Mouse (Mus musculus) neural tube, embryonic 12.5 days (tissue): Measurements from ENCODE around the gene BC029722. TPM values are rescaled to one million over a fixed set of nuclear protein-coding genes. Genes with fewer than 3 reads are reported as not detected.
A peak's percentile ranks its signal among the peaks of the same experiment; 100 is the strongest.

Source experiments
- ATAC-seq: fragments of 200-750 bp; cut with Nextera tagmentation; 2 replicates; pipeline ENCODE4 v1.8.0; 2017; ENCODE audit warnings: low read depth, mild to moderate bottlenecking, moderate TSS enrichment, moderate library complexity; ENCODE audit not compliant: low FRiP score
- H3K27ac ChIP-seq: fragments of 300-500 bp; sonication (generic); 2 replicates; pipeline ENCODE4 v1.5.1; 2016
- H3K27me3 ChIP-seq: fragments of 300-500 bp; sonication (generic); replicated peaks from 2 replicates; pipeline ENCODE4 v1.6.1; 2016; ENCODE audit warnings: mild to moderate bottlenecking
- H3K36me3 ChIP-seq: fragments of 300-500 bp; sonication (generic); 2 replicates; pipeline ENCODE4 v1.6.1; 2016; ENCODE audit warnings: mild to moderate bottlenecking
- H3K4me1 ChIP-seq: fragments of 300-500 bp; sonication (generic); 2 replicates; pipeline ENCODE4 v1.6.1; 2016
- H3K4me2 ChIP-seq: fragments of 300-500 bp; sonication (generic); replicated peaks from 2 replicates; pipeline ENCODE4 v1.6.1; 2016; ENCODE audit warnings: mild to moderate bottlenecking
- H3K4me3 ChIP-seq: fragments of 300-500 bp; sonication (generic); 2 replicates; pipeline ENCODE4 v1.5.1; 2016
- H3K9ac ChIP-seq: fragments of 300-500 bp; sonication (generic); 2 replicates; pipeline ENCODE4 v1.6.1; 2016; ENCODE audit warnings: mild to moderate bottlenecking
- H3K9me3 ChIP-seq: fragments of 300-500 bp; sonication (generic); 2 replicates; pipeline ENCODE4 v1.6.1; 2016; ENCODE audit warnings: mild to moderate bottlenecking
- WGBS: fragments of 180-500 bp; shearing (Covaris S2); methylation state at CpG from one replicate; pipeline ENCODE4 v1.1.7; 2016; 5-methylcytosine and 5-hydroxymethylcytosine counted together
- polyA plus RNA-seq: library from polyadenylated mRNA; unstranded; fragments of >200 nt; fragmentation: Nextera tagmentation; extraction: Ambion mirVana; gene quantifications from 2 replicates; pipeline ENCODE4 v1.2.1, GENCODE M21; 2016

The BC029722 gene
- polyA plus RNA-seq, 1 experiment from 2014 or later = 20.8 TPM

DNA sequence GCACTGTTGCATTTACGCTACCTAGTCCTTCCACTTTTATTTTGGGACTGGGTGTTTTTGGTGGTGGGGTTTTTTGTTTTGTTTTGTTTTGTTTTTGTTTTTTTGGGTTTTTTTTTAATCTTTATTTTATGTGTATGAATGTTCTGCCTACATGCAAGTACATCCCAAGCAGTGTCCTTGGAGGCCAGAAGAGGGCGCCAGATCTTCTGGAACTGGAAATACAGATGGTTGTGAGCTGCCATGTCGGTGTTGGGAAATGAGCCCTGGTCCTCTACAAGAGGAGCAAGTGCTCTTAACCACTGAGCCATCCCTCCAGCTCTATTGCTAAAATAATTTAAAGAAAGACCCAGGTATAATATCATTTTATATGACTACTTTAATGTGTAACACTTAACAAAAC lies 16.5 kb downstream of the BC029722 start:
- no peak for ATAC-seq
- 53% methylated on average over 3 of the region's 3 CpGs for WGBS

DNA sequence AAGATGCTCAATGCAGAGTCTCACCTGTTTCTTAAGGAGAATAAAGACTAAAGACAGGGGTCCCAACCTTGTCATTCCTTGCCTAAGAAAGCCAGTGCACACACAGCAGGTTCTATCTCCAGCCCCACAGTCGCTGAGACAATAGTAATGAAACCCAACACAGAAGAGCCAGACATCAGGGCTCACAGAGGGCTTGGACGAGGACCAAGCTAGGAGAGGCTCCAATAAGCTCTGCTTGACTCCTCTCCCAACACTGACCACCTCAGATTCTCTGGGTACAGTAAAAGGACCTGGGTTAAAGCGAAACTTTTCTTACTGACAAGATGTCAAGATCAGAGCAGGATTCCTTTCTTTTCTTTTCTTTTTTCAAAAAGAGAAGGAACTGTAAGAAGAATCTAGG lies 20.6 kb downstream of the BC029722 start:
- no peak overlapping the region for H3K27ac ChIP-seq
- H3K27me3 ChIP-seq = no peaks in the 10 kb centered on the region
- no peak overlapping the region for H3K4me2 ChIP-seq
- no peaks in the 10 kb centered on the region for H3K9me3 ChIP-seq
- 56% methylated on average over 3 of the region's 3 CpGs for WGBS
- H3K9ac ChIP-seq = no peak overlapping the region
- H3K4me3 ChIP-seq = no peak overlapping the region
- H3K36me3 ChIP-seq = peaks cover 16% of the 10 kb centered on the region; the same call in 1 of the 2 replicates
- no peak for ATAC-seq
- H3K4me1 ChIP-seq = no peaks in the 10 kb centered on the region

More for the DNA sequence above, 16.5 kb downstream of the BC029722 start:
- no peak overlapping the region for H3K27ac ChIP-seq
- H3K4me1 ChIP-seq = peaks cover 5% of the 10 kb centered on the region; the same call in 1 of the 2 replicates
- H3K27me3 ChIP-seq = no peaks in the 10 kb centered on the region
- no peak overlapping the region for H3K4me3 ChIP-seq
- no peaks in the 10 kb centered on the region for H3K9me3 ChIP-seq
- H3K9ac ChIP-seq = no peak overlapping the region
- H3K4me2 ChIP-seq = no peak overlapping the region
- H3K36me3 ChIP-seq = peaks cover 15% of the 10 kb centered on the region; the same call in 1 of the 2 replicates

DNA sequence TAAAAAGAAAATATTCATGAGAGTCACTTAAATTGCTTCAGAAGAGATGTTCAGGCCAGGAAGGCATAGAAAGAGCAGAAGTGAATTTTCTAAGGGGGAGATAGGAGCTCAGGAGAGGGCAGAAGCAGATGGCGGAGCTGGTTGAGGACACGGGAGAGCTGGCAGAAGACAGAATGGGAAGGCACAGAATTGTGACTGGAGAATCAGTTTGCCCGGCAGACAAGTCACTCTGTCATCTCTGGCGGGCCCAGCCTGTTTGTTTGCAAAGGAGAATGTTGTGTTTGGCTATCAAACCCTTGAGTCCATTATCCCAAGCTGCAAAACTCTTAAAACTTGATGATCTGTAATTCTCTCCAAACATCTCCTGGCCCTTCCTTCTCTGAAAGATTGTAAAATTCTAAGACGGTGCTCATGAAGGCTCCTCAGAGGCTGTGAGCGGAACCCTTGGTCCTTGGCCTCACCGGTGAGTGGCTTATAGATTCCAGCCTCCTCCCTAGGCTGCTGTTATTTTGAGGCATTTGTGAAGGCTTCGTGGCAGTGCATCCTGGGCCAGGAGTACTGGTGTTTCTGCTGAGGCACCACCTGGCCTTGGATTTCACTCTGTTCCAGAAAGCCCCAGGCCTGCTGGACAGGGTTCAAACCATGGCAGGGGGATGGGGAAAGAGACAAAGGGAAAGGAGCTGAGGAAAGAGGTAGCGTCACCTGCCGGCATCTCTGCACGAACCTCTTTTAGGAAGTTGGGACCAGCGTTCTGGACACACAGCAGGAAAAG lies 24.4 kb downstream of the BC029722 start:
- no peak overlapping the region for H3K9ac ChIP-seq
- H3K4me1 ChIP-seq = no peaks in the 10 kb centered on the region
- no peak overlapping the region for H3K27ac ChIP-seq
- peaks cover 7% of the 10 kb centered on the region; the same call in 1 of the 2 replicates for H3K36me3 ChIP-seq
- no peaks in the 10 kb centered on the region for H3K9me3 ChIP-seq
- H3K27me3 ChIP-seq = no peaks in the 10 kb centered on the region
- no peak for ATAC-seq
- H3K4me3 ChIP-seq = no peak overlapping the region
- WGBS = 90% methylated on average over 12 of the region's 12 CpGs
- no peak overlapping the region for H3K4me2 ChIP-seq

DNA sequence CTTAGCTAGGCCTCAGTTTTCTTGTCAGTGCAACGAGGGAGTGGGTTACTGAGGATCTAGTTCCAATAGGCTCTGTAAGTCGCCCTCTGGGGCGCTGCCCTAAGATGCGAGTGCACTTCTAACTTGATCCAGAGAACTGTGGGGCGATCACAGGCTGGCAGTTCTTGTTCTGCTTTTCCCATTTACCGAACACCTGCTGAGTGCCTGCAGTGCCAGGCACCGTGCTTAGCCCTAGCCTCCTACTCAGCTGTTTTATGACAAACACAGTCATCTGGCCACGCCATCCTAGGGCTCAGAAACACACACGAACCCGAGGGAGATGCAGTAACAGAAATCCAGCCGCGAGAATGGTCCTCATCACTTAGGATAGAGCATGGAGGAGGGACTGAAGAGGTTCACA lies 26.3 kb downstream of the BC029722 start:
- Histone ChIP-seq H3K36me3 (0 out of 2 replicates have a peak, but pooled peaks cover 4% of the 10 kb centered on the region), H3K4me3 (no peak overlapping the region), H3K9me3 (no peaks in the 10 kb centered on the region), H3K4me2 (0 out of 2 replicates have a peak overlapping the region, but pooled peaks have one; percentile 26), H3K27ac (no peak overlapping the region), H3K9ac (no peak overlapping the region), H3K27me3 (no peaks in the 10 kb centered on the region), H3K4me1 (no peaks in the 10 kb centered on the region)
- ATAC-seq = no peak
- WGBS = 33% methylated on average over 12 of the region's 12 CpGs

DNA sequence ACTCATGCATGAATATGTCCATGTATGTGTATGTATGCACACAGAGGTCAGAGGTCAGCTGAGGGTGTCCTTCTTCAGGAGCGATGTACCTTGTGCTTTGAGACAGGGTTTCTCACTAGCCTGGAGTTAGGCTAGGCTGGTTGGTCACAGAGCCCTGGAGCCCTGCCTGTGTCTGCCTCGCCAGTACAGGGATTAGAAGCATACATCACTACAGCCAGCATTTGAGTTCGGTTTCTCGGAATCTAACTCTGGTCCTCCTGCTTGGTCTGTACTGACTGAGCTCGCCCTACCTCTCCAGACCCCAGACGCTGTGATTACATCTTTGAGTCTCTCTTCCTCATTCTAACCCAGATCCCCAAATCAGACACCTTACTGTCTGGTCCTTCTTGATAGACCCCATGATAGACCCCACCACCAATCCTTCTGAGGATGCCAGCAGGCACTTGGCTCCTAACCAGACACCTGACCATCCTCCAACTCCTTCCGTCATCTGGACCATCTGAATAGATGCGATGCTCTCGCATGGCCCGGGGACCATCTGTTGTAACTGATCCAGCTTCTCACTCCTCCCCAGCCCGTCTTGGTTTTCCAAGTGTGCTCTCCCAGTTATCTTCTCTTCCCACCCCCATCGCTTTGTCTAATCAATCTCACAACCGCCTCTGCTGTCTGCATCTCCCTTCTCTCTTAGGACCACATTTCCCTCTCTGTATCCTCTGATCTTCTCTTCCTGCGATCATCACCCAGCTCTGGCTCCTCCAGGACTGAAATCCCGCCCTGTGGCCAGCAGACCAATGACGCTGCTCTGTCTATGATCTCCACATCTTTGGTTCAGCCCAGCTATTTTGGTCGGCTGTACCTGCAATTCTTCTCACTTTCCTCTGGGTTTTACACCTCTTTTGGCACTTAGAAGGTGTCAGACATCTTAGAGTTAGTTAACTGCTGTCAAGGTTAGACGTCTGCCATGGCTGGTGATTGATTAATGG lies 31.0 kb downstream of the BC029722 start:
- WGBS = 72% methylated on average over 18 of the region's 18 CpGs
- H3K9ac ChIP-seq = no peak overlapping the region
- no peak overlapping the region for H3K4me2 ChIP-seq

DNA sequence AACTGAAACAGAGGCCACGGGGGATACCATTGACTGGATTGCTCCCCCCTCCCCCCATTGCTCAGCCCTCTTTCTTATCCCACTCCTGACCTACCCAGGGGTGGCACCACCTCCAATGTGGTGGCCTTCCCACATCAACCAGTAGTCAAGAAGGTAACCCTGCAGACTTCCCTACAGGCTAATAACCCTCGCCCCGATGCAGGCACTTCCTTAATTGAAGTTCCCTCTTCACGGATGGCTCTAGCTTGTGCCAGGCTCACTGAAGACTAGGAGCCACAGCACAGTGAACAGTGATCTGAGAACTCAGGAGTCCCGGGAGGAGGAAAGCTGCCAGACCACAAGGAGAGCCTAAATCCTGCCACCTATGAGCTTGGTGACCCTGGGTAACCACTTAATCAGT lies 32.3 kb downstream of the BC029722 start:
- no peak for ATAC-seq
- 78% methylated on average over 5 of the region's 5 CpGs for WGBS
- Histone ChIP-seq H3K27me3 (no peaks in the 10 kb centered on the region), H3K9me3 (no peaks in the 10 kb centered on the region), H3K4me1 (no peaks in the 10 kb centered on the region; the same call in 1 of the 2 replicates), H3K9ac (no peak overlapping the region), H3K27ac (no peak overlapping the region), H3K36me3 (no peaks in the 10 kb centered on the region), H3K4me3 (no peak overlapping the region), H3K4me2 (no peak overlapping the region)

More for the DNA sequence above, 31.0 kb downstream of the BC029722 start:
- no peak for ATAC-seq
- Histone ChIP-seq H3K4me3 (no peak overlapping the region), H3K9me3 (no peaks in the 10 kb centered on the region), H3K27me3 (no peaks in the 10 kb centered on the region), H3K36me3 (no peaks in the 10 kb centered on the region), H3K27ac (no peak overlapping the region), H3K4me1 (no peaks in the 10 kb centered on the region; the same call in 1 of the 2 replicates)

DNA sequence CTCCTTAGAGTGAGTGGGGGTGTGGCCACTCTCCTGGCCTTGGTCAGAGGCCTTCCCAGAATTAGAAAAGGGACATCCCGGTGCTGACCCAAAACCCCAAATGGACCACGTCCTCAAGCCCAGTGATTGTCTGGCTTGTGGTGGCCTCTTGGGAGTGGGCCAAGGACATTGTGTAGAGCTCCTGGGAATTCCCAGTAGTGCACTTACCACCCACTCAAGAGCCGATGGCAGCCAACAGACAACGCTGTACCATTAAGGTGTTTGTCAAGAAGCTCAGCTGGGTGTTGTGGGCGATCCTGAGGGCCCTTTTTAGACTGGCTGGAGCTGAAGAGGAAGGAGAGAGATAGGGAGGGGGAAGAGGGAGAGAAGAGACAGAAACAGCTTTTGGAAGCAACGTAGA lies 34.7 kb downstream of the BC029722 start:
- no peaks in the 10 kb centered on the region for H3K9me3 ChIP-seq
- H3K9ac ChIP-seq = no peak overlapping the region
- no peak overlapping the region for H3K4me3 ChIP-seq
- H3K4me1 ChIP-seq = no peaks in the 10 kb centered on the region; the same call in 1 of the 2 replicates
- no peaks in the 10 kb centered on the region for H3K27me3 ChIP-seq
- ATAC-seq = no peak
- no peaks in the 10 kb centered on the region for H3K36me3 ChIP-seq
- no peak overlapping the region for H3K4me2 ChIP-seq
- WGBS = 83% methylated on average over 6 of the region's 6 CpGs
- no peak overlapping the region for H3K27ac ChIP-seq

DNA sequence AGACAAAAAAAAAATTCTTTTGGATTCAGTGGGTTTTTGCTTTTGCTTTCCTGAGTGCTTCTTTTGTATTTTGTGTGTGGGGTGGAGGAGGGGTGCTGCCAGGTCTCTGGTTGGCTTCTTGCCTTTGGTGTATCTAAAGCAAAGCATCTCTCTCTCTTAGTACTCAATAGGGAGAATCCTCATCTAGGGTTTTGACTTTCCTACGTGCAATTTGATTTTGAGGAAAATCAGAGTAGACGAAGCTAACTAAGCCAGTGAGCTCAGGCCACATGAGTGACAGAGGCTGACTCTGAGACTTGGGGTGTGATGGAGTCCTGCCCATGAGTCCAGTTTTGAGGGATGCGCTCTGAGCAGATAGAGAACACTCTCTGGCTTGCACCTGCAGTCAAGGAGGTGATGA lies 39.7 kb downstream of the BC029722 start:
- WGBS = 88% methylated on average over 3 of the region's 3 CpGs
- peaks cover 22% of the 10 kb centered on the region for H3K4me1 ChIP-seq
- H3K9me3 ChIP-seq = no peaks in the 10 kb centered on the region
- H3K9ac ChIP-seq = no peak overlapping the region
- no peak for ATAC-seq
- H3K27ac ChIP-seq = no peak overlapping the region
- no peak overlapping the region for H3K4me2 ChIP-seq
- H3K27me3 ChIP-seq = peaks cover 9% of the 10 kb centered on the region; the same call in 1 of the 2 replicates
- no peak overlapping the region for H3K4me3 ChIP-seq
- no peaks in the 10 kb centered on the region for H3K36me3 ChIP-seq

DNA sequence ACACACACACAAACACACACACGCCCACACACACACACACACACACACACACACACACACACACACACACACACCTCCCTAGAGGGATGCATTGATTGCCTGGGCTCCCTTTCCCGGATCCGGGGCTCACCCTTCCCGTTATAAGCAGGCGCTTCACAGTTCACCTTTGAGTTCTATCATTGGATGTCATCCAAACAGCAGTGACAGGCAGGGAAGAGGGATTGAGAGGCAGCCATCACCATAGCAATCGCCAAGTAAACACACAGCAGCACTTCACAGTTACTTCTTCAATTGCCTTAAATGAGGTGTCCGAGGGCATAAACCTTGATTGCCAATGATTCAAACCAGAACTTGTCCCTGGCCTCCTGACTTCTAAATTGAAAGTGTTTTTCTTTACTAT lies 40.2 kb downstream of the BC029722 start:
- Histone ChIP-seq H3K27ac (no peak overlapping the region), H3K9ac (no peak overlapping the region), H3K4me1 (peaks cover 22% of the 10 kb centered on the region), H3K4me3 (no peak overlapping the region), H3K4me2 (no peak overlapping the region), H3K27me3 (peaks cover 14% of the 10 kb centered on the region; the same call in 1 of the 2 replicates), H3K36me3 (no peaks in the 10 kb centered on the region), H3K9me3 (no peaks in the 10 kb centered on the region)
- ATAC-seq = no peak
- 58% methylated on average over 7 of the region's 7 CpGs for WGBS

DNA sequence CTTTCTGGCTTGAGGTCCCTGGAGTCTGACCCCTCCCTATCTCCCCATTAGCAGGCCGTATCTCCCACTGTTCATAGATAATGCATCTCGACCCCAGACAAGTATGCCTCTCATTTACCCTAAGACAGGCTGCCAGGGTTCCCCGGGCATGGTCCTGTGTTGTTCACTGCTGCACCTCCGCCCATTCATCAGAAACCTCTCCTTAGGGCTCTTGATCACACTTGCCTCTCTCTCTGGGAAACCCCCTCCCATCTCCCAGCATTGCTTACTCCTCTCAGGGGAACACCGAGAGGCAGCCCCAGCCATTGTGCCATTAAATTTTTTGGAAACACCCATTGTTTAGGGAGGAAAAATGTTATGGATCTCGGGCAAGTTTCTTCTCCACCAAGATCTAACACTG lies 41.2 kb downstream of the BC029722 start:
- no peak overlapping the region for H3K9ac ChIP-seq
- no peak overlapping the region for H3K4me3 ChIP-seq
- ATAC-seq = no peak
- H3K4me1 ChIP-seq = peaks cover 22% of the 10 kb centered on the region
- no peaks in the 10 kb centered on the region for H3K36me3 ChIP-seq
- H3K4me2 ChIP-seq = peak overlapping the region; percentile 72; the same call in 1 of the 2 replicates
- no peaks in the 10 kb centered on the region for H3K9me3 ChIP-seq
- no peak overlapping the region for H3K27ac ChIP-seq
- H3K27me3 ChIP-seq = peaks cover 24% of the 10 kb centered on the region
- 60% methylated on average over 6 of the region's 6 CpGs for WGBS

DNA sequence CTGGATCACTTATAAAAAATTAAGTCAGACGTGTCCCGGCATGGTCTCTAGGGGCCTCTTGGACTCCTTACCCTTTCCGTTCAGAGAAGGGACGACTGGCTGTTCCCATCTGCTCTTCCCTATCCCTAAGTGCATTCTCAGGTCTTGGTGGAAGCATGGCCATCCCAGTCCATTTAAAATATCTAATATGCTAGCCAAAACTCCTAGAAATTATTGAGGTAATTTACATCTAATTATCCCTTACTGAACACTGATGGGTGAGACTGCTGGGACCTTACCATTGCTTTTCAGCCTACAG lies 41.6 kb downstream of the BC029722 start:
- Histone ChIP-seq H3K27me3 (peaks cover 26% of the 10 kb centered on the region), H3K36me3 (no peaks in the 10 kb centered on the region), H3K9me3 (no peaks in the 10 kb centered on the region), H3K4me2 (peak overlapping the region; percentile 72; the same call in 1 of the 2 replicates), H3K27ac (no peak overlapping the region), H3K4me1 (peaks cover 22% of the 10 kb centered on the region), H3K9ac (no peak overlapping the region), H3K4me3 (no peak overlapping the region)
- ATAC-seq = no peak
- 62% methylated on average over 4 of the region's 4 CpGs for WGBS
